ENCODE assay signal across 8 mouse cellular contexts in genomic region chr7:73590757-73591156, GRCm38 (mm10).
"Had no signal": no experiment of that assay in that cellular context is flagged by ENCODE, and none has a peak within 500 bp of the region (broad histone marks: within the 10 kb centered on the region; RNA-seq: fewer than 3 reads in every experiment).

No protein-coding gene starts in this region.

- DNase-seq: liver, postnatal 0 days; lung, adult 2 months; lung, postnatal 14 days; lung, postnatal 36 days; right cerebral cortex, postnatal 14 days; thymus, adult 2 months; thymus, postnatal 14 days; thymus, postnatal 36 days had no signal
